Comparison of ENCODE assay signal across 8 mouse cellular contexts in the genomic region with DNA sequence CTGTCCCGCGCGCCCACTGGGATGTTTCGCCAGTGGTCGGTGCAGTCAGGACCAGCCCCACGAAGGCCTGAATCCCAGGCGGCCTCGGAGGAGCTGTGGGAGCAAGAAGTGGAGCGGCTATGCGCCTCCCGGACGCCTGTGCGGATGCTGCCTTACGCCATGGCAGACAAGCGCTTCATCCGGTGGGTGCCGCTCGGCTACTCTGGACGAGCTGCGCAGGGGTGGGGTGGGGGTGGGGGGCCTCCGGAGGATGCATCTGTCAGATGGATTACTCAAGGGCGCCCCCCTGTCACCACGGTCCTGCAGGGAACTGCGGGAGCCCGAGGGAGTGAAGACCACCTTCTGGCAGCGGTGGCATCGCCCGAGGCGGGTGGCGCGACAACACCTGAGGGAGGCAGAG. TPM values are rescaled to one million over a fixed set of nuclear protein-coding genes. Genes with fewer than 3 reads are reported as not detected.
A peak's percentile ranks its signal among the peaks of the same experiment; 100 is the strongest.
DNase-seq lines count a peak whose midpoint lies in the region; ATAC-seq lines count a peak whose summit lies in the region.

No protein-coding gene starts in this region.

- H3K4me3 ChIP-seq in kidney, embryonic 16.5 days (ENCODE audit: low read length) = peak overlapping the region; percentile 41
- H3K4me3 ChIP-seq in lung, embryonic 16.5 days (ENCODE audit: low read length) = peak overlapping the region; percentile 41

- peak overlapping the region; percentile 62 for H3K4me2 ChIP-seq in kidney, embryonic 16.5 days (replicated peaks; ENCODE audit: low read depth, low read length)
- peak overlapping the region; percentile 56 for H3K4me2 ChIP-seq in lung, embryonic 16.5 days (ENCODE audit: low read depth, low read length)

- no peaks in the 10 kb centered on the region for H3K9me3 ChIP-seq in kidney, embryonic 16.5 days (ENCODE audit: low read length)
- H3K9me3 ChIP-seq in lung, embryonic 16.5 days (ENCODE audit: control insufficient read depth, low read length) = no peaks in the 10 kb centered on the region

- 3% methylated on average over 31 of the region's 31 CpGs for WGBS in kidney, embryonic 16.5 days
- 5% methylated on average over 31 of the region's 31 CpGs for WGBS in lung, embryonic 16.5 days

- H3K9ac ChIP-seq in kidney, embryonic 16.5 days (replicated peaks; ENCODE audit: low read length) = peak overlapping the region; percentile 70
- peak overlapping the region; percentile 8 for H3K9ac ChIP-seq in lung, embryonic 16.5 days (ENCODE audit: low read length)

- peak; percentile 81 for DNase-seq in right cerebral cortex, postnatal 4 days
- no peak for DNase-seq in right cerebral cortex, adult 18-20 months
- DNase-seq in heart, adult 8-10 months (ENCODE audit: low spot score) = peak; percentile 59
- peak; percentile 61 for DNase-seq in retina, postnatal 7 days (ENCODE audit: low read depth, low spot score)
- DNase-seq in right cerebral cortex, postnatal 36 days (ENCODE audit: low spot score in 2 of 2) = no peak

- H3K36me3 ChIP-seq in kidney, embryonic 16.5 days (ENCODE audit: insufficient read depth, low read length) = no peaks in the 10 kb centered on the region
- H3K36me3 ChIP-seq in lung, embryonic 16.5 days (ENCODE audit: control insufficient read depth, insufficient read depth, low read length) = no peaks in the 10 kb centered on the region

- peaks cover 46% of the 10 kb centered on the region for H3K4me1 ChIP-seq in kidney, embryonic 16.5 days (ENCODE audit: insufficient read depth, low read length)
- peaks cover 41% of the 10 kb centered on the region for H3K4me1 ChIP-seq in lung, embryonic 16.5 days (replicated peaks; ENCODE audit: control insufficient read depth, insufficient read depth, low read length)

- no peaks in the 10 kb centered on the region for H3K27me3 ChIP-seq in kidney, embryonic 16.5 days (ENCODE audit: insufficient read depth, low read length)
- H3K27me3 ChIP-seq in lung, embryonic 16.5 days (ENCODE audit: control insufficient read depth, insufficient read depth, low read depth, low read length) = no peaks in the 10 kb centered on the region; the same call in 1 of the 2 replicates

- ATAC-seq in common myeloid progenitor, adult 5-6 weeks (replicated peaks; ENCODE audit: low read depth, poor library complexity, severe bottlenecking) = 0 out of 2 replicates have a peak, but pooled peaks have one; percentile 6
- ATAC-seq in kidney, embryonic 16.5 days (ENCODE audit: low FRiP score, low TSS enrichment) = no peak
- ATAC-seq in lung, embryonic 16.5 days (ENCODE audit: low read depth) = peak; percentile 7; the same call in 1 of the 2 replicates

- peak overlapping the region; percentile 67; the same call in 1 of the 2 replicates for H3K27ac ChIP-seq in kidney, embryonic 16.5 days (ENCODE audit: low read length)
- peak overlapping the region; percentile 12 for H3K27ac ChIP-seq in lung, embryonic 16.5 days (ENCODE audit: low read length)

RNA-seq across cellular contexts. Expression of a gene that starts 1.1 kb away (rescaled TPM):
- 11.4 and 40.7 TPM in 2 replicates for total RNA-seq in common myeloid progenitor, adult 5-6 weeks (2017)
- 10 to 100 TPM; 11.7 to 14.6 (median 12.8) TPM for total RNA-seq in heart, adult 8-10 months (2022)
- 47.9 and 50.5 TPM in 2 replicates for polyA plus RNA-seq in kidney, embryonic 16.5 days (2015; fragmentation: Nextera tagmentation; extraction: Ambion mirVana)
- 23.6 and 26.0 TPM in 2 replicates for polyA plus RNA-seq in lung, embryonic 16.5 days (2015; fragmentation: Nextera tagmentation; extraction: Ambion mirVana)

RNA-seq across cellular contexts. Expression of a gene that starts 1.2 kb away (rescaled TPM):
- 1.6 and 8.4 TPM in 2 replicates for total RNA-seq in common myeloid progenitor, adult 5-6 weeks (2017)
- total RNA-seq in heart, adult 8-10 months (2022) = 1 to 10 TPM; 2.3 to 4.4 (median 3.6) TPM
- 3.6 TPM in 2 replicates for polyA plus RNA-seq in kidney, embryonic 16.5 days (2015; fragmentation: Nextera tagmentation; extraction: Ambion mirVana)
- polyA plus RNA-seq in lung, embryonic 16.5 days (2015; fragmentation: Nextera tagmentation; extraction: Ambion mirVana) = 3.0 and 4.0 TPM in 2 replicates

RNA-seq across cellular contexts. Expression of a gene that starts 14.4 kb away (rescaled TPM):
- 0.69 TPM in 1 of 2 replicates, not detected in the other for total RNA-seq in common myeloid progenitor, adult 5-6 weeks (2017)
- not detected for total RNA-seq in heart, adult 8-10 months (2022)
- polyA plus RNA-seq in kidney, embryonic 16.5 days (2015; fragmentation: Nextera tagmentation; extraction: Ambion mirVana) = 0.33 and 0.54 TPM in 2 replicates
- 0.14 and 1.4 TPM in 2 replicates for polyA plus RNA-seq in lung, embryonic 16.5 days (2015; fragmentation: Nextera tagmentation; extraction: Ambion mirVana)

RNA-seq across cellular contexts. Expression of a gene that starts 26.4 kb away (rescaled TPM):
- 2.5 and 3.1 TPM in 2 replicates for total RNA-seq in common myeloid progenitor, adult 5-6 weeks (2017)
- total RNA-seq in heart, adult 8-10 months (2022) = 1 to 10 TPM in 2 of 4 experiments, under 1 TPM in 1, not detected in 1; 0.63 to 1.3 (median 1.2) TPM
- polyA plus RNA-seq in kidney, embryonic 16.5 days (2015; fragmentation: Nextera tagmentation; extraction: Ambion mirVana) = 0.26 and 0.44 TPM in 2 replicates
- 0.13 and 0.14 TPM in 2 replicates for polyA plus RNA-seq in lung, embryonic 16.5 days (2015; fragmentation: Nextera tagmentation; extraction: Ambion mirVana)

RNA-seq across cellular contexts. Expression of a gene that starts 26.4 kb away (rescaled TPM):
- 93.0 and 96.3 TPM in 2 replicates for total RNA-seq in common myeloid progenitor, adult 5-6 weeks (2017)
- 100 to 1,000 TPM; 123 to 137 (median 131) TPM for total RNA-seq in heart, adult 8-10 months (2022)
- polyA plus RNA-seq in kidney, embryonic 16.5 days (2015; fragmentation: Nextera tagmentation; extraction: Ambion mirVana) = 93.2 and 106 TPM in 2 replicates
- polyA plus RNA-seq in lung, embryonic 16.5 days (2015; fragmentation: Nextera tagmentation; extraction: Ambion mirVana) = 79.5 and 87.7 TPM in 2 replicates

Comparison
In these comparisons a context has a peak if more than half of its experiments do, and no peak if none do; other contexts are left out.
1. DNase-seq: peak in right cerebral cortex, postnatal 4 days (single experiment), heart, adult 8-10 months (single experiment) and retina, postnatal 7 days (single experiment); none in right cerebral cortex, adult 18-20 months (single experiment) and right cerebral cortex, postnatal 36 days (0 of 2).